Mouse (Mus musculus) kidney, postnatal 25 days (tissue): Measurements from ENCODE around the gene Dclre1b.

Experiments used
- DNase-seq, 2 experiments: peaks; one replicate each; pipeline ENCODE4 v3.0.0; 2021; ENCODE audit warnings: mixed read lengths in 2 of 2

Gene Dclre1b

DNA sequence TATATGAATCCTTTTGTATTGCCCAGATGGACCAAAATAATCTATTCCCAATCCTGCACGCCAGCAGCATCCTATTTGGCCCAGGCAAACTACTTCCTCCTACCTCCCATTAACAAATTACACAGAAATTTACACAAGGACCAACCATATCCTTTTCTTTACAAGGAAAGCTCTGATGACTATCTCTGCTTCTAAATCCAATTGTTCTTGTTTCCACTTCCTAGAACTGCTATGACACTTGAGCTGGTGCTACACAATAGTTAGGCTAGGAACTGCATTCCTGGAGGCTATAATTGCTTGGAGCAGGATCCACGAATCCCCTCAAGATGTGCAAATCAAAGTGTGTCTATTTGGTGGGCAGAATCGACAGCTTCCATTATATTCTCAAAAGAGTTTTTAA, 42.5 kb downstream of the Dclre1b start:
- no peak for DNase-seq

DNA sequence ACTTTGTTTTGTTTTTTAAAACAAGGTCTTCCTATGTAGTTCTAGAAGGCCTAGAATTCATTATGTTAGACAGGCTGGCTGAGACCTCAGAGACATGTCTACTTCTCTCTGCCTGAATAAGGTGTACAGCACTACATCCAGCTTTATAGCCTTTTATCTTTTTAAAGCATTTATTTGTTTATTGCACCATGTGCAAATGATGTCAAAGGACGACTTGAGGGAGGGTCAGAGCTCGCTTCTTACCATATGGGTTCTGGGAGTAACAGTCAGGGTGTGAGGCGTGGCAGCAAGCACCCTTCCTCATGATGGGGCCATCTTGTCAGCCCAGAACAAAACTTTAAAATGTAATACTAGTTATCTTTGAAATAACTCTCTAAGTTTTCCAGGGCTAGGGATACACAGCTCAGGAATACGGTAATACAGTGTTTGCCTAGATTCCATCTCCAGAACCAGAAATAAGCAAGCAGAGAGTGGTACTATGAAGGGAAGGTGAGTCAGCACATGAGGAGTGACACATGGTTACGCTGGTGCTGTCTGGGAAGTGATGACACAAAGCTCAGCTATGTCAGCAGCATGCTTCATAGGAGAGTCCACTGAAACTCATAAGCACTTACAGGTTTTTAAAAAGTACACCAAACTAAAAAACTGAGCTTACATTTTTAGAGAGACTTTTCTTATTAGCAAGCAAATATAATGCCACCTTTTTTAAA, 49.8 kb downstream of the Dclre1b start:
- DNase-seq = no peak

DNA sequence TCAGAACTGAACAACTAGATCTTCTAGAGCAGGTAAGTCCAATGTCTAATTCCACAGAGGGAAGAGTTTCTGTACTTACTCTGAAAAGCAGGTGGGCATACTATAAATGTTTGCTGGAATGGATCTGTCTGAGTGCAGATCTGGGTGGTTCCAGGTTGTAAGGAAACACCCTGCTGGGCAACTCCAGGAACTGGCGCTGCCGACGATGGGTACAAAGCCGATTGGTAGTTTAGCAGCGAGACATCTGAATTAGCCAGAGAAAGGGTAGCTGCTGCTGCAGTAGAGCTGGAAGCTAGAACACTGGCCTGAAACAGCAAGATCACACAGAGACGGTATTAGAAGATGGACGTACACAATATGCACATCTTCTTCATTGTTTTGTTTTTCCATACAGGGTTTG, 50.8 kb downstream of the Dclre1b start:
- no peak for DNase-seq

- no peak for DNase-seq
These were observed 52.3 kb downstream of the Dclre1b start for GRCm38 (mm10) chr3:103756920-103757319.

DNA sequence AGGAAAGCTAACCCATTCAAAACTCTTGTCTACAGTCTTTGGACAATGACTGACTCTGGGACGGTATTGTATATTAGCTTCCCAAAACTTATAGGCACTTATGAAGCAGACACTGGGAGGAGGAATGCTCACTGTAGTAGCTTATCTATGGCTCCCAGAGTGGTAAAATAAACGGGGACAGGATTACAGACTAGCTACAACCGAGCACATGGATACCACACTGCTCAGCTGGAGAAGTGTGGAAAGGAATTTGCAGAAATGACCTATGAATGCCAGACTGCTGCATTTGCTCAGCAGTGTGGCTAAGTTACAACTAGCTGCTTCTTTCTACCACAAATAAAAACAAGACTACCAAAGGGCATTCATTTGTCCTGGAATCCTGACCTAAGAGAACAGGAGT, 53.9 kb downstream of the Dclre1b start:
- no peak for DNase-seq

DNA sequence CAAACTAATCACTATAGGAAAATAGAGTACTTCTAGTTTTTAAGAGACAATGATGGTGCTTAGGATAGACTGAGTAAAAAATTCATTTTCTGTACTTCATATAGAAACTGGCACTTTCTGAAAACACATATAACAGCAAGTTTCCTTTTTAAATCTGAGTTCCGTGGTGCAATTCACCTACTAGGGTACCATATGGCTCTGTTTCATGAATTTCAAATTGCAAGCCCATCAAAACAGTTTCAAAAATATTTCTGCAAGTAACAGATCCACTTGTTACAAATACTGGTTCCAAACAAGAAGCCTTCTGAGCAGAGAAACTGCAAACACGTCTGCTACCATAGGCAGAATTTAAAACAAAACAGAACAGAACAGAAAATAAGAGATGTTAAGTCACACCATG, 57.7 kb downstream of the Dclre1b start:
- no peak for DNase-seq
